Mouse (Mus musculus): ENCODE measurements around the gene Edem3. TPM values are rescaled to one million over a fixed set of nuclear protein-coding genes. Genes with fewer than 3 reads are reported as not detected.

Gene Edem3
- total and polyA plus RNA-seq, 2 experiments from 2014 or later = 10.8 to 28.4 TPM

- Histone ChIP-seq H3K27me3 (ENCODE audit: insufficient read depth, low read length) (no peaks in the 10 kb centered on the region), H3K9ac (replicated peaks; ENCODE audit: low read length) (no peak overlapping the region), H3K9me3 (ENCODE audit: low read length) (no peaks in the 10 kb centered on the region), H3K4me2 (ENCODE audit: low read depth, low read length) (no peak overlapping the region), H3K4me1 (ENCODE audit: insufficient read depth, low read length) (no peaks in the 10 kb centered on the region), H3K27ac (no peak overlapping the region), H3K4me3 (ENCODE audit: low read length) (no peak overlapping the region), H3K36me3 (ENCODE audit: insufficient read depth, low read length) (peaks cover 42% of the 10 kb centered on the region)
- no peak for TF ChIP-seq CTCF (IDR thresholded peaks at IDR 0.05; ENCODE audit: low read depth)
- 81% methylated on average over 5 of the region's 5 CpGs for WGBS
- DNase-seq (ENCODE audit: low spot score) (no peak), ATAC-seq (no peak)
Observed at GRCm38 (mm10) chr1:151807286-151807685, 52.1 kb downstream of the Edem3 start.

- no peak for TF ChIP-seq CTCF (IDR thresholded peaks at IDR 0.05; ENCODE audit: low read depth)
- Histone ChIP-seq H3K4me2 (ENCODE audit: low read depth, low read length) (no peak overlapping the region), H3K27ac (no peak overlapping the region), H3K36me3 (ENCODE audit: insufficient read depth, low read length) (peaks cover 28% of the 10 kb centered on the region), H3K9me3 (ENCODE audit: low read length) (no peaks in the 10 kb centered on the region), H3K4me1 (ENCODE audit: insufficient read depth, low read length) (no peaks in the 10 kb centered on the region), H3K27me3 (ENCODE audit: insufficient read depth, low read length) (no peaks in the 10 kb centered on the region), H3K9ac (replicated peaks; ENCODE audit: low read length) (no peak overlapping the region), H3K4me3 (ENCODE audit: low read length) (no peak overlapping the region)
- 53% methylated on average over 7 of the region's 7 CpGs for WGBS
- ATAC-seq (no peak), DNase-seq (ENCODE audit: low spot score) (no peak)
Observed at GRCm38 (mm10) chr1:151810628-151811421, 55.7 kb downstream of the Edem3 start.

DNA sequence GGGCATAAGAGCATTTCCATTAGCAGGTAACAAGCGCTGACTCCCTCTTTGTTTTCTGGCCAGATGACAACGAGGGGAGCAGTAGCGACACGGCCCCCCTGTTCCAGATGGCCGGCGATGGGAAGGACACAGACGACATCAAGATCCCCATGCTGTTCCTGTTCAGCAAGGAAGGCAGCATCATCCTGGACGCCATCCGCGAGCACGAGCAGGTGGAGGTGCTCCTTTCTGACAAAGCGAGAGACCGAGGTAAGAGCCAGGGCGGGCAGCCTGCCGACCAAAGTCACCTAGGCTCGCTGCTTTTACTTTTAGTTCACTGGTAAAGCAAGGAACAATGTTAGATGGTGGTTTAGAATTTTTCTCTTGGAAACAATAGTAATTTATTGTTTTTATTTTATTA lies 56.3 kb downstream of the Edem3 start:
- Histone ChIP-seq H3K9me3 (ENCODE audit: low read length) (no peaks in the 10 kb centered on the region), H3K36me3 (ENCODE audit: insufficient read depth, low read length) (peaks cover 25% of the 10 kb centered on the region), H3K27ac (no peak overlapping the region), H3K4me2 (ENCODE audit: low read depth, low read length) (no peak overlapping the region), H3K9ac (replicated peaks; ENCODE audit: low read length) (no peak overlapping the region), H3K4me1 (ENCODE audit: insufficient read depth, low read length) (no peaks in the 10 kb centered on the region), H3K4me3 (ENCODE audit: low read length) (no peak overlapping the region), H3K27me3 (ENCODE audit: insufficient read depth, low read length) (no peaks in the 10 kb centered on the region)
- no peak for TF ChIP-seq CTCF (IDR thresholded peaks at IDR 0.05; ENCODE audit: low read depth)
- ATAC-seq = no peak
- DNase-seq (ENCODE audit: low spot score) = no peak
- 78% methylated on average over 16 of the region's 16 CpGs for WGBS

- Histone ChIP-seq H3K9ac (replicated peaks; ENCODE audit: low read length) (no peak overlapping the region), H3K4me3 (ENCODE audit: low read length) (no peak overlapping the region), H3K4me2 (ENCODE audit: low read depth, low read length) (no peak overlapping the region), H3K36me3 (ENCODE audit: insufficient read depth, low read length) (peaks cover 26% of the 10 kb centered on the region), H3K4me1 (ENCODE audit: insufficient read depth, low read length) (no peaks in the 10 kb centered on the region), H3K27me3 (ENCODE audit: insufficient read depth, low read length) (no peaks in the 10 kb centered on the region), H3K9me3 (ENCODE audit: low read length) (no peaks in the 10 kb centered on the region), H3K27ac (no peak overlapping the region)
- DNase-seq (ENCODE audit: low spot score) = no peak
- peak; percentile 40; the same call in 1 of the 2 replicates for ATAC-seq
- 64% methylated on average over 13 of the region's 13 CpGs for WGBS
- TF ChIP-seq CTCF (IDR thresholded peaks at IDR 0.05; ENCODE audit: low read depth) = no peak
Observed at GRCm38 (mm10) chr1:151812004-151812712, 57.0 kb downstream of the Edem3 start.

- ATAC-seq (no peak), DNase-seq (ENCODE audit: low spot score) (no peak)
- H3K9me3 ChIP-seq (ENCODE audit: low read length) = no peaks in the 10 kb centered on the region
- H3K4me3 ChIP-seq (ENCODE audit: low read length) = no peak overlapping the region
- no peak overlapping the region for H3K9ac ChIP-seq (replicated peaks; ENCODE audit: low read length)
- no peak overlapping the region for H3K27ac ChIP-seq
- H3K36me3 ChIP-seq (ENCODE audit: insufficient read depth, low read length) = peaks cover 30% of the 10 kb centered on the region
- WGBS = 88% methylated on average over 3 of the region's 3 CpGs
- no peak for TF ChIP-seq CTCF (IDR thresholded peaks at IDR 0.05; ENCODE audit: low read depth)
- no peak overlapping the region for H3K4me2 ChIP-seq (ENCODE audit: low read depth, low read length)
- H3K4me1 ChIP-seq (ENCODE audit: insufficient read depth, low read length) = no peaks in the 10 kb centered on the region
- no peaks in the 10 kb centered on the region for H3K27me3 ChIP-seq (ENCODE audit: insufficient read depth, low read length)
Observed at GRCm38 (mm10) chr1:151816051-151816450, 60.9 kb downstream of the Edem3 start.

GRCm38 (mm10) chr1:151819190-151819589 lies 64.0 kb downstream of the Edem3 start:
- DNase-seq (ENCODE audit: low spot score) (no peak), ATAC-seq (no peak)
- no peak overlapping the region for H3K4me2 ChIP-seq (ENCODE audit: low read depth, low read length)
- no peak overlapping the region for H3K27ac ChIP-seq
- 93% methylated on average over 7 of the region's 7 CpGs for WGBS
- no peaks in the 10 kb centered on the region for H3K4me1 ChIP-seq (ENCODE audit: insufficient read depth, low read length)
- H3K9me3 ChIP-seq (ENCODE audit: low read length) = no peaks in the 10 kb centered on the region
- no peak for TF ChIP-seq CTCF (IDR thresholded peaks at IDR 0.05; ENCODE audit: low read depth)
- H3K9ac ChIP-seq (replicated peaks; ENCODE audit: low read length) = no peak overlapping the region
- H3K36me3 ChIP-seq (ENCODE audit: insufficient read depth, low read length) = peaks cover 21% of the 10 kb centered on the region
- H3K27me3 ChIP-seq (ENCODE audit: insufficient read depth, low read length) = no peaks in the 10 kb centered on the region
- no peak overlapping the region for H3K4me3 ChIP-seq (ENCODE audit: low read length)

DNA sequence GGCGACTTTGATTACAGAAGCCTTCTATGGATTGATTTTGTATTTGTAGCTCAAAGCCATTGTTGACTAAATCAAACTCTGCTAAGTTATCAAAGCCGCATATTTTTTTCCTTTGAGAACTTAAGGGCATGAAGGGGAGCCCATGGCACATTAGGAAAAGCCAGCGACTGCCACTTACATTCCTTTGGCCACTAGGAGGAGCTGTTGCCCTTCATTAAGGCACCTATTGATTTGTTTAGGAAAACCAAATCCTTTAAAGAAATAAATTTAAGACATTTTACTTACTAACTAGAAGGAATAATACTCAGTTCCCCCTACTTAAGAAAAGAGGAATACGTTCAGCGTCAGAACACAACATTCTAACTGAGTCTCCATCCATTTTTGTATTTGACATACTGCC lies 65.3 kb downstream of the Edem3 start:
- Histone ChIP-seq H3K9ac (replicated peaks; ENCODE audit: low read length) (no peak overlapping the region), H3K27me3 (ENCODE audit: insufficient read depth, low read length) (no peaks in the 10 kb centered on the region), H3K4me1 (ENCODE audit: insufficient read depth, low read length) (no peaks in the 10 kb centered on the region), H3K9me3 (ENCODE audit: low read length) (no peaks in the 10 kb centered on the region), H3K36me3 (ENCODE audit: insufficient read depth, low read length) (peaks cover 21% of the 10 kb centered on the region), H3K27ac (no peak overlapping the region), H3K4me3 (ENCODE audit: low read length) (no peak overlapping the region), H3K4me2 (ENCODE audit: low read depth, low read length) (no peak overlapping the region)
- WGBS = 23% methylated on average over 5 of the region's 5 CpGs
- ATAC-seq (no peak), DNase-seq (ENCODE audit: low spot score) (peak; percentile 92)
- TF ChIP-seq CTCF (IDR thresholded peaks at IDR 0.05; ENCODE audit: low read depth) = peak; percentile 89

Data from hindbrain, postnatal 0 days (tissue).